Mouse (Mus musculus) lung, adult 2 months (tissue): Measurements from ENCODE around the gene Lrrc55.

ENCODE experiments used
- CTCF ChIP-seq: fragments of 200-500 bp; IDR thresholded peaks from 2 replicates; pipeline ENCODE4 v1.5.1; 2011; ENCODE audit warnings: mild to moderate bottlenecking, low read length, control low read depth; ENCODE audit not compliant: insufficient read depth
- POLR2A ChIP-seq: fragments of 200-500 bp; IDR thresholded peaks from 2 replicates; pipeline ENCODE4 v1.6.1; 2011; ENCODE audit warnings: low read depth, mild to moderate bottlenecking, control low read depth, low read length, borderline replicate concordance; ENCODE audit errors: extremely low read depth

- peak; percentile 99 for TF ChIP-seq CTCF
- no peak for TF ChIP-seq POLR2A
Measured at GRCm38 (mm10) chr2:85123869-85124535, 73.0 kb downstream of the Lrrc55 start.
